Mouse (Mus musculus) T-cell, adult 66 days (primary cell): ENCODE measurements around the gene Ablim2. TPM values are rescaled to one million over a fixed set of nuclear protein-coding genes. Genes with fewer than 3 reads are reported as not detected.

Experiments used
- total RNA-seq, 2 experiments: library from RNA; stranded (reverse); gene quantifications; 3 replicates in 1 of 2; 4 replicates in 1 of 2; pipeline ENCODE4 v1.2.4; 2023

Gene Ablim2
- 1 to 10 TPM; 2.1 to 3.7 TPM for total RNA-seq

DNA sequence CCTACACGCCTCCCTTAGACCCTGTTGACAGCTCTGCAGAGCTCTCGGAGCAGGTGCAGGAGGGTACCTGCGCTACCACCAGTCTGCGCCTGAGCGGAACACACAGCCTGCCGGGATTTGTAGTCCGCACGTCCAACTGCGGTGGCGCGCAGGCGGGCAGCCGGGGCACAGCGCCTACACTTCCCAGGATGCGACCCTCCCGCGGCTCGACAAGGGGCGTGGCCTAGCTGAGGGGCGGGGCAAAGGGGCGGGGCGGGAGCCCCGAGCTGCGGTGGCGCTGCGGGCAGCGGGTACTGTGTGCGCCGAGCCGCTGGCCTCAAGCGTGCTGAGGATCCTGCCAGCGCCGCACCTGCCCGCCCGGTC is at the start of gene Ablim2:
Gene Ablim2, plus strand, starts transcription at position 242 of the 363 bp plus-strand sequence.

DNA sequence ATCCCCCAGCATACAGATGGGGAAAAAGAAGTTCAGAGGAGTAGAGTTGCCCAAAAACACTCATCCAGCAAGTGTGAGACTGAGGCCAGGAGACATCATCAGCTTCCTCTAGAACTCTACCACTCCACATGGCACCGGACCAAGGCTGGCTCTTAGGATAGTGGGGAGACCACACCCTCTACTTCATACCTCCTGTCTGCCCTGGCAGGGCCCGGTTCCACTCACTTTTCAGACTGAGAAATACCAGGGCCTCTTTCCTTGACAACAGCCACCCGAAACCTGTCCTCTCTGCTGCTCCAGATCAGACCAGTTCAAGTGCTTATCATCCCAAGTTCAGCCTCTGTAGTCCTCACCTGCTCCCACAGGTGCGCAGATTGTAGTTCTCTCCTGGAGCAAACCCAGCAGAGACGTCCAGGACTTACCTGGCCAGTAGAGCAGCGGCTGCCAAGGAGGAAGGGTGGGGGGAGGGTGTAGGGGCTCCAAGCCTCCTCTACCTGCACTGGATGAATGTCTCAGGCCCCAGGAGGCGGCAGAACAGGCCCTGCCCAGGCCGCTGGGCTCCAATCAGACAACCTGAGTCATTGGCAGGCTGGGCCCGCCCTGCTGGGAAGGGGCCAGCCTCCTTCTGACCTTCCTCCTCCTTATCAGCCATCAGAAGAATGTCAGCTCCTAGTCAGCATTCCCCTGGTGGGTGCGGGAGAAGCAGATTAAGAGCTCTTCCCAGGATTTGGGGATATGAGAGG is 18.0 kb upstream of the Ablim2 start, which contains the start of gene Sh3tc1:
Gene Sh3tc1, minus strand, starts transcription at position 452 of the 743 bp plus-strand sequence.

DNA sequence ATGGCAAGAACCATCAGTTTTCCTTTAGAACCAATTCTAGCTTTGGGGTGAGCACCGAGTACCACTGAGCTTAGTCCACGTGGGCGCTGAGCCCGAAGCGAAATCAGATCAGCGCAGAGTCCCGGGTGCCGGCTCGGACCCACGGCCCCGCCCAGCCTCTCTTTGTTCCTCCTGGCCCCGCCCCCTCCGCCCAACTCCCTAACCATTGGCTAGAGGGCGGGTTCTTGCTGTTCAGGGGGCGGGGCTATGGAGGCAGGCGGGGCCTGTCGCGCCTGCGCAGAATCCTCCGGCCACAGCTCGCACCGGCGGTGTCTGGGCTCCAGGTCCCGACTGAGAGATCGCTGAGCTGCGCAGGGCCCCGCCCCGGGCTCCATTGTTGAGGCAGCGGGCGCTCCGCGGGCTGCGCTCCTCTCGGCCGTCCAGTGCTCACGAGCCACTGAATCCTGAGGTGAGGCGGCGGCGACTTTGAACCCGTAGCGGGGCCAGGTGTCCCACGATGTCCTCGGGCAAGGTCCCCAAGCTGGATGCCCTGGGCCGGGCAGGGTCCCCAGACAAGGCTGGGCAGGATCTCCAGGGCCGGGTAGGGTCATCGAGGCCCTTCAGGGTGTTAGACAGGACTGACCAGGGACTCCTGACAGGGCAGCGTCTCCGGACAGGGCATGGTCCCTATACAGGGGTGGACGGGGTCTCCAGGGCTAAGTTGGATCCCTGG is 135.6 kb downstream of the Ablim2 start, which contains the start of gene Afap1:
Gene Afap1, plus strand, starts transcription at position 227 of the 712 bp plus-strand sequence.

Other genes starting within 250 kb of the Ablim2 start
- gene Cpz, start 232.2 kb upstream of the Ablim2 start, total RNA-seq, result not detected
- 10 to 100 TPM; 11.1 to 12.7 TPM for gene Trmt44, start 182.8 kb upstream of the Ablim2 start, total RNA-seq
- gene Acox3, start 174.8 kb upstream of the Ablim2 start, total RNA-seq, result 10 to 100 TPM; 48.8 to 53.4 TPM
- gene Htra3, start 78.1 kb upstream of the Ablim2 start, total RNA-seq, result under 1 TPM in 1 of 2 experiments, not detected in 1; 0.20 TPM
- 1 to 10 TPM; 2.1 to 2.3 TPM for gene Sh3tc1, start 17.9 kb upstream of the Ablim2 start, total RNA-seq
- 10 to 100 TPM; 14.2 to 19.1 TPM for gene Afap1, start 135.4 kb downstream of the Ablim2 start, total RNA-seq